Mouse (Mus musculus) forebrain, postnatal 0 days (tissue): ENCODE measurements at regions not wholly inside any gene's neighbourhood (a gene's known extent, or its start where the extent isn't known, plus 50 kb on each side); places are given as distances from the start of the nearest gene placed in this dataset.

Experiments
- ATAC-seq: fragments of 200-750 bp; cut with Nextera tagmentation; 2 replicates; pipeline ENCODE4 v1.8.0; 2017; ENCODE audit warnings: mild to moderate bottlenecking, moderate library complexity
- DNase-seq: peaks from one replicate; pipeline ENCODE4 v3.0.0-alpha.2; 2015
- H3K27ac ChIP-seq: fragments of 300-500 bp; sonication (generic); 2 replicates; pipeline ENCODE4 v1.5.1; 2014; ENCODE audit warnings: low read depth, mild to moderate bottlenecking, antibody characterized with exemption, low read length, moderate library complexity, mixed read lengths
- H3K27me3 ChIP-seq: fragments of 300-500 bp; sonication (generic); 2 replicates; pipeline ENCODE4 v1.6.1; 2014; ENCODE audit warnings: mild to moderate bottlenecking, low read length, mixed read lengths; ENCODE audit not compliant: insufficient read depth
- H3K36me3 ChIP-seq: fragments of 300-500 bp; sonication (generic); 2 replicates; pipeline ENCODE4 v1.6.1; 2014; ENCODE audit warnings: mild to moderate bottlenecking, moderate library complexity; ENCODE audit not compliant: insufficient read depth
- H3K4me1 ChIP-seq: fragments of 300-500 bp; sonication (generic); 2 replicates; pipeline ENCODE4 v1.6.1; 2014; ENCODE audit warnings: antibody characterized with exemption; ENCODE audit not compliant: insufficient read depth
- H3K4me2 ChIP-seq: fragments of 300-500 bp; sonication (generic); 2 replicates; pipeline ENCODE4 v1.6.1; 2014; ENCODE audit warnings: low read depth, mild to moderate bottlenecking, moderate library complexity
- H3K4me3 ChIP-seq: fragments of 300-500 bp; sonication (generic); 2 replicates; pipeline ENCODE4 v1.5.1; 2014; ENCODE audit warnings: low read depth, low read length, mixed read lengths
- H3K9ac ChIP-seq: fragments of 300-500 bp; sonication (generic); 2 replicates; pipeline ENCODE4 v1.6.1; 2014; ENCODE audit warnings: mild to moderate bottlenecking
- H3K9me3 ChIP-seq: fragments of 300-500 bp; sonication (generic); 2 replicates; pipeline ENCODE4 v1.6.1; 2016; ENCODE audit warnings: low read length
- CTCF ChIP-seq: sonication (generic); IDR thresholded peaks from 2 replicates; pipeline ENCODE4 v1.5.1; 2016; ENCODE audit warnings: antibody characterized with exemption, control low read depth, low read depth
- WGBS: fragments of 180-500 bp; shearing (Covaris S2); extraction: QIAGEN DNeasy Blood & Tissue Kit; methylation state at CpG from one replicate; pipeline ENCODE4 v1.1.7; 2014; 5-methylcytosine and 5-hydroxymethylcytosine counted together

- ATAC-seq (no peak), DNase-seq (no peak)
- Histone ChIP-seq H3K4me2 (no peak overlapping the region), H3K4me3 (no peak overlapping the region), H3K9ac (no peak overlapping the region), H3K9me3 (no peaks in the 10 kb centered on the region), H3K27ac (no peak overlapping the region), H3K4me1 (no peaks in the 10 kb centered on the region), H3K36me3 (no peaks in the 10 kb centered on the region), H3K27me3 (no peaks in the 10 kb centered on the region)
- WGBS: 85% methylated on average over 5 of the region's 5 CpGs
- no peak for TF ChIP-seq CTCF
Measured at GRCm38 (mm10) chr1:40950641-40951040, 145.2 kb downstream of the Tmem182 start.

DNA sequence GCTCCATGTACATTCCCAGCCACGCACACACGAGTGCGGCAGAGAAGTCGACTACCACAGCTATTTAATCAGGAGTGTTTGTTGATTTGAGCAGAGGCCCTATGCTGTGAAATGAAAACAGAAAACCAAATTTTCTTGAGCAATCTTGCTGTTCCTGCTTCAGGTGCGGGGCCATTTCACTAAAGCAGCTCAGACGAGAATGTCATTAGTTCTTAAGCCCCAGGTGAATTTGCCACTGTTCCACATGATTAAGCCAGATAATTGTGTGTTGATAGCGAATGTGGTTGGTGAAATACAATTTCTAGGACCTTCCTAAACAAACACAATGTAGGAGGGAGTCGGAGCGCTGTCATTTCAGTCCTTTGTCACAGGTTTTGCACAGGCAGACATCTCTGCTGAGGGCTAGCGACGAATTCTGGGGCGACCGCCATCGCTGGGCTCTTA, 149.3 kb downstream of the Tmem182 start:
- no peak overlapping the region for H3K9ac ChIP-seq
- TF ChIP-seq CTCF: no peak
- H3K36me3 ChIP-seq: no peaks in the 10 kb centered on the region
- no peaks in the 10 kb centered on the region for H3K4me1 ChIP-seq
- ATAC-seq (0 out of 2 replicates have a peak, but pooled peaks have one; percentile 18), DNase-seq (no peak)
- WGBS: 73% methylated on average over 14 of the region's 14 CpGs
- H3K27ac ChIP-seq: no peak overlapping the region
- no peak overlapping the region for H3K4me2 ChIP-seq
- H3K4me3 ChIP-seq: no peak overlapping the region
- H3K27me3 ChIP-seq: no peaks in the 10 kb centered on the region
- no peaks in the 10 kb centered on the region for H3K9me3 ChIP-seq

GRCm38 (mm10) chr1:40967768-40968504, 162.5 kb downstream of the Tmem182 start:
- peak; percentile 59; the same call in 1 of the 2 replicates for ATAC-seq
- H3K4me2 ChIP-seq: peak overlapping the region; percentile 24
- no peak overlapping the region for H3K9ac ChIP-seq
- peak; percentile 22 for DNase-seq
- no peak overlapping the region for H3K27ac ChIP-seq
- no peaks in the 10 kb centered on the region for H3K36me3 ChIP-seq
- 21% methylated on average over 17 of the region's 17 CpGs for WGBS
- no peaks in the 10 kb centered on the region for H3K9me3 ChIP-seq
- TF ChIP-seq CTCF: no peak
- H3K4me3 ChIP-seq: no peak overlapping the region
- H3K4me1 ChIP-seq: no peaks in the 10 kb centered on the region
- no peaks in the 10 kb centered on the region for H3K27me3 ChIP-seq

DNA sequence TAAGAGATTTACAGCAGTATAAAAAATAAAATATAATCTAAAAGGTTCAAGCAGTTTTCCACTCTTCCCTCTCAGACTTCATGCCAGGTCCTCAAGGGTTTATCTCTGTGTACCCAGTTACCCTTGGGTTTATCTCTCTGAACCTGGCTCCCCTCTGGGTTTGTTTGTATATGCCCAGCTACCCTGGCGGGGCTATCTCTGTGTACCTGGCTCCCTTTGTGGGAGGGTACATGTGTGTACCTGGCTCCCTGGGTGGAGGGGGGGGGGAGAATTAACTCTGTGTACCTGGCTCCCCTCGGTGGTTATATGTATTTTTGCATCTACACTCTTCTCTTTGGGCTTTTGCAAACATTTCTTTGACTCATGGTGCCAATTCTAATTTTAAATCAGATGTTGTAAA, 178.4 kb downstream of the Tmem182 start:
- no peaks in the 10 kb centered on the region for H3K9me3 ChIP-seq
- no peak overlapping the region for H3K4me2 ChIP-seq
- no peak overlapping the region for H3K9ac ChIP-seq
- no peak for TF ChIP-seq CTCF
- H3K27me3 ChIP-seq: no peaks in the 10 kb centered on the region
- H3K36me3 ChIP-seq: no peaks in the 10 kb centered on the region
- no peak for ATAC-seq
- no peak for DNase-seq
- no peaks in the 10 kb centered on the region for H3K4me1 ChIP-seq
- no peak overlapping the region for H3K27ac ChIP-seq
- WGBS: 73% methylated on average over 2 of the region's 2 CpGs
- no peak overlapping the region for H3K4me3 ChIP-seq

- H3K27ac ChIP-seq: no peak overlapping the region
- no peaks in the 10 kb centered on the region for H3K36me3 ChIP-seq
- TF ChIP-seq CTCF: no peak
- DNase-seq (no peak), ATAC-seq (no peak)
- 90% methylated on average over 4 of the region's 4 CpGs for WGBS
- no peaks in the 10 kb centered on the region for H3K27me3 ChIP-seq
- no peak overlapping the region for H3K9ac ChIP-seq
- H3K4me3 ChIP-seq: no peak overlapping the region
- H3K9me3 ChIP-seq: no peaks in the 10 kb centered on the region
- no peaks in the 10 kb centered on the region for H3K4me1 ChIP-seq
- no peak overlapping the region for H3K4me2 ChIP-seq
Measured at GRCm38 (mm10) chr1:40993327-40993726, 187.9 kb downstream of the Tmem182 start.

- Histone ChIP-seq H3K4me3 (no peak overlapping the region), H3K9me3 (no peaks in the 10 kb centered on the region), H3K9ac (no peak overlapping the region), H3K27me3 (no peaks in the 10 kb centered on the region), H3K36me3 (no peaks in the 10 kb centered on the region), H3K4me2 (no peak overlapping the region), H3K4me1 (no peaks in the 10 kb centered on the region), H3K27ac (0 out of 2 replicates have a peak overlapping the region, but pooled peaks have one; percentile 9)
- DNase-seq: peak; percentile 82
- peak; percentile 92 for TF ChIP-seq CTCF
- WGBS: 29% methylated on average over 13 of the region's 13 CpGs
- ATAC-seq: peak; percentile 90
Measured at GRCm38 (mm10) chr1:41001154-41001949, 196.0 kb downstream of the Tmem182 start.

- ATAC-seq (no peak), DNase-seq (no peak)
- Histone ChIP-seq H3K4me1 (no peaks in the 10 kb centered on the region), H3K27me3 (no peaks in the 10 kb centered on the region), H3K4me2 (no peak overlapping the region), H3K4me3 (no peak overlapping the region), H3K9ac (no peak overlapping the region), H3K36me3 (no peaks in the 10 kb centered on the region), H3K27ac (0 out of 2 replicates have a peak overlapping the region, but pooled peaks have one; percentile 9), H3K9me3 (no peaks in the 10 kb centered on the region)
- TF ChIP-seq CTCF: no peak
- WGBS: 48% methylated on average over 9 of the region's 9 CpGs
Measured at GRCm38 (mm10) chr1:41002006-41002405, 196.6 kb downstream of the Tmem182 start.
